Mouse (Mus musculus): ENCODE data around the gene Glmn. TPM values are rescaled to one million over a fixed set of nuclear protein-coding genes. Genes with fewer than 3 reads are reported as not detected.
A peak's percentile ranks its signal among the peaks of the same experiment; 100 is the strongest.

Gene Glmn
- total RNA-seq (2021): 10 to 100 TPM in 1 of 2 experiments, 1 to 10 TPM in 1; 6.9 to 11.3 TPM
- long read RNA-seq, experiment 1, partial matches to known transcripts: 6 of 12 reads
- long read RNA-seq, experiment 1, other reads (novel, unspliced or antisense): 4 of 12 reads
- long read RNA-seq, experiment 2, partial matches to known transcripts: 0 of 1 reads
- long read RNA-seq, experiment 2, other reads (novel, unspliced or antisense): 0 of 1 reads

- DNase-seq: peak; percentile 87 to 90
These were observed at the start of gene Glmn, which contains the start of gene Rpap2 for GRCm38 (mm10) chr5:107597301-107598077. TSS of gene Glmn (minus strand) at chr5:107597888. TSS of gene Rpap2 (plus strand) at chr5:107597373.

DNA sequence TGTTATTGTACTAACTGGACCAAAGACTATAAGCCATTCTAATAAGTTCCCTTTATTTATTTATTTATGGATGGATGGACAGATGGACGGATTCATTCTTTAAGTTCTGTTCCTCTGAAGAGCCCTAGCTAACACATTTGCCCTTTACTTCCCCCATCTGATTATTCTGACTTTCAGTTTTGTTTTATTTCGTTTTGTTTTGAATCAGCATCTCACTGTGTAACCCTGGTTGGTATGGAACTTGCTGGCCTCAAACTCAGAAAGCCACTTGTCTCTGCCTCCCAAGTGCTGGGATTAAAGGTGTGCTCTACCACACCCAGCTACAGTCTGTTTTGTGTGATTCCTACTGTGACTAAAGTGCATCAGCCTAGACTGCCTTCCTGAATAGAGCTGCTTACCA lies 48.2 kb upstream of the Glmn start:
- no peak for DNase-seq

- DNase-seq: no peak
These were observed 46.9 kb upstream of the Glmn start for GRCm38 (mm10) chr5:107644595-107644994.

GRCm38 (mm10) chr5:107638366-107638765 lies 40.7 kb upstream of the Glmn start:
- no peak for DNase-seq

GRCm38 (mm10) chr5:107637106-107637505 lies 39.4 kb upstream of the Glmn start:
- peak in 1 of 2 experiments; percentile 7 for DNase-seq

DNA sequence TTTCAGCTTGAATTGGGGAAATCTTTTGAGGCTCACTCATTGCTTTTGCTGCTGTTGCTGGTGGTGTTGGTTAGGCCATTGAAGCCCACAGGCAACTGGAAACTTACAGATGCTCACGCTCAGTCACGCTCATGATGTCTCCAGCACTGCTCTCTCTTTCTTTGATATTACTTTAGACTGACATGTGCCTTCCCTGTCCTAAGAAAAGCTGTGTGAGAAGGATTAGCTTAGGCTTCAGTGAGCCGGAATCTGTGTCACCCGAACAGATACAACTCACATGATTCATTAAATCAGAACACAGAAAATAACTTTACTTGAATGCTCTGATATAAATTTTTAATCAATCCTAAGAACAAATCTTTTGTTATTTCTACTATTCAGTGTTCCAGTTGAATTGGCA lies 36.0 kb upstream of the Glmn start:
- no peak for DNase-seq

GRCm38 (mm10) chr5:107621327-107621726 lies 23.6 kb upstream of the Glmn start:
- no peak for DNase-seq

DNA sequence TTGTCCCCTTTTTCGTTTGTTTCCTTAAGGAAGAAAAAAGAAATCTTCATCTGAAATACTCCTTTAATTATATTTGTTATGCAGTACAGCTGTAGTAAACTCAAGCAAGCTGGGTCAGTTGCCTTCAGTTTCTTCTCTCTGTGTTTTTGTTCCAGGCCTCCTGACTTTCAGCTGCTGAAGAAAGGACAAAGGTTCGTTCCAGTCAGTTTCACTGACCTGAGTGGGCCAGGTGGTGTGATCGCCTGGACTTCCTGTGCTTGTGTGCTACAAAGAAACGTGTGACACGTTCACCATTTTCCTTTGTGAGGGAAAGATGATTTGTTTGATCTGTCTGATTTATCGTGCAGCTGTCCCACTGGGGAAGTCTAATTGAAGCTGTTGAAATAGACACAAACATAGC lies 20.3 kb upstream of the Glmn start:
- DNase-seq: no peak

DNA sequence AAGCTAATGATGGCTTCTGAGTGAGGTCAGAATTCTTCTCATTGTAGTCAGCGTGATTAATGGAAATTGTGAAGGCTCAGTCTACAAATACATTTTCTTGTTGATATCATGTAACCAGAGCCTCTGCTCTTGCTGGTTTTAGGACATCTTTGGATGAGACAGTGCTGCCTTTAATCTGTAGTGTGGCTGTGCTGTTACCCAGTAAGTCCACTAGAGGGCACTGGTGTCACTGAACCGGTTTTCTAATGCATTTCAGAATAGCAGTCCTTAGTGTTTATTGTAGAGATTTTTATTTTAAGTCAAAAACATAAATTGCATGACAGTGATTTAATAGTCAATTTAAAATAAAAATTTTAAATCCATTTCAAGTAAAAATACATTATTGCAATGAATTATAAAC lies 13.5 kb upstream of the Glmn start:
- peak; percentile 53 for DNase-seq

- DNase-seq: no peak
These were observed 692 bp upstream of the Glmn start for GRCm38 (mm10) chr5:107598380-107598779.

DNA sequence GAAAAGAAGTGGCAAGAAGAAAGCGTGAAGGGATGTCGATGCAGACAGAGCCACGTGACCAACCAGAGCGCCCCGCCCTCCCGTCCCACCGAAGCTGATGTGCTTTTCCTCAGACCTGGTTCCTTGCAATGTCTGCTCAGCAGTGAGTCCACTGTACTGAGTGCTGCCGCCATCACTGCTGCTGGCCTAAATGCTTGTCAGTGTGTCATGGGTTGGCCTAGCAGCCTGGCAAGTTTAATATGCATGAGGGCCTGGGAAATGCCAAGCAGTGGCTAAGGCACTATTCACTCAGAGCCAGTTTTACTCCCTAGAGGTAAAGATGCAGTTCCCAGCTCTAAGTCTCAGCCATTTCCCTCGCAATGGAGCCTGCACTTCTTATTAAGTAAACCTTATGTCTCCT lies 28.5 kb downstream of the Glmn start:
- no peak for DNase-seq

DNA sequence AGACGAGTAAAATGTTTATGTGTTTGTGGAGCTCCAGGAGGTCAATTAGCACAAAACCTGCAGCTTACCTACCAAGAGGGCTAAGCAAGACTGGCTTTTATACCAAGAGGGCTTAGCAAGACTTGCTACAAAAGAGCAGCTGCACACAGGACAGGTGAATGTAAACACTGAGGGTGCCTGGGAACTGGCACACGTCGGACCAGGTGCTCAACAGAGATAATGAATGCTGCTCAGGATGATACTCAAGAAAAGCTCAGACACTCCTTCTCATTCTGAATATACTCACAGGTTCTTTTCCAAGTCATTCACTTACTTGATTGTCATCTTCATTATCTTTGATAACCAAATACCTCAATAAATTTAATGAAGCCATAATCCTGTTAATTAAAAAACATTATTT lies 40.7 kb downstream of the Glmn start:
- no peak for DNase-seq

GRCm38 (mm10) chr5:107554336-107554735 lies 43.4 kb downstream of the Glmn start:
- no peak for DNase-seq

DNA sequence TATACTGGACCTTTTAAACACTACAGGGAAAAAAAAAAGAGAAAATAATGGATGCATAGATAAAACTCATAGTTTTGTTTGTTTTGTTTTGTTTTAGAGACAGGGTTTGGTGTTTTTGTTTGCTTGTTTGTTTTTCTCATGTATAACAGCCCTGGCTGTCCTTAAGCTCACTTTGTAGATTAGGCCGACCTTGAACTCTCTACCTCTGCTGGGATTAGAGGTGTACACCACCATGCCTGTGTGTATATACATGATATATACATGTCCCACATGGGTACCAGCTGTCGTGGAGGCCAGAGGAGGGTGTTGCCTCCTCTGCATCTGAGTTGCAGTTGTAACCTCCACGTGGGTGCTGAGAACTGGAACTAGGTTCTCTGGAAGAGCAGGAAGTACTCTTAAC lies 49.2 kb downstream of the Glmn start:
- no peak for DNase-seq

GRCm38 (mm10) chr5:107547955-107548354 lies 49.7 kb downstream of the Glmn start:
- no peak for DNase-seq

DNA sequence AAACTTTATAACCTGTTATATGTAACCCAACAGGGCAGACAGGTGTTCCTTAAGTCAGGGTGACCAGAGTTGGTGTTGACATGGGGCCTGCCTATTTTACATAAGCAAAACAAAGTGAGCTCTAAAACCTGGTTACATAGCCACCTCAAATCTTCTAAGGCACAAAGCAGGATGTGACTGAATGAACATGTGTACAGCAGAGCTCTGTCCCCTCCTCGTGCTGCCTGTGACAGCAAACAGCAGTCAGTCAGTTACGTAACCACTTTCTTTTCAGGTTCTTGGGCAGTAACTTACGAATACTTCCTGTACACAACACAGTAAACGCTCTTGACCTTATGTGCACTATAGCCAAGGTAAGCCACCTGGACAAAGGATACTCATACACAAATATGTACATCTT lies 51.8 kb downstream of the Glmn start:
- DNase-seq: no peak

DNA sequence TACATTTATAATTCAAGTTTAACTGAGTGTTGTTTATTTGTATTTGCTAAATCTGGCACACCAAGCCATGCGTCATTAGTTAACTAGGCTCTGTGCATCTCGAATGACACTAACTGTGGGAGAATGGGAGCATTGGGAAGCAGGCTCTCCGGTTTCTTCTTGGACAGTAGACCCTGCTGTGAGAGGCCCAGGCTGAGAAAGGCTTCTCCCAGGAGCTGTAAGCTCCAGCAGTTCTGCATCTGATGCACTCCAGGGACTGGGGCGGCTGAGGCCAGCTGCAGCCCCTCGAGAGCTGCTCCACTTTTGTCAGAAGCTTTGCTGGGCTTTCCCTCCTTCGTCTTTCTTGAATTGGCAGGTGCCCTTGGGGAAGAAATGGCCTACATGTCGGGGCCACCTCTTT lies 56.0 kb downstream of the Glmn start:
- DNase-seq: no peak

DNA sequence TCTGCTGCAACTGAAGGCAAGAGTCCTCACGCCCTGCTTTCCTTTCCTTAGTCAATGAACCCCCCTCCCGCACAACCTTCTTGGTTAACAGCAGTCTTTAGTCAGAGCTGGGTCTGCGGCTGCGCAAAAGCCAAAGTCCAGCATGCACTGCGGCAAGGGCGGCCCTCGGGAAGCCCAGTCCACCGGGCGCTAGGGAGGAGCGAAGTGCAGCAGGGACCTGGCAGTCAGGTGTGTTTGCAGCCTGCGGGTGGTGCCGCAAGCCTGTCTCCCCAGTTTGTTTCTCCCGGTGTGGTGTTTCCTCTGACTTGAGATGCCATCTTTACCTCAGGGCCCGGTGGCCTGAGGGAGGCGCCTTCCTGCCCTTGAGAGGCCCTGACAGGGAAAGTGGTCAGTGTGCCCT lies 63.1 kb downstream of the Glmn start, which contains the start of gene 1700028K03Rik:
TSS of gene 1700028K03Rik (plus strand) at position 129 of the 400 bp plus-strand sequence.
- DNase-seq: no peak

DNA sequence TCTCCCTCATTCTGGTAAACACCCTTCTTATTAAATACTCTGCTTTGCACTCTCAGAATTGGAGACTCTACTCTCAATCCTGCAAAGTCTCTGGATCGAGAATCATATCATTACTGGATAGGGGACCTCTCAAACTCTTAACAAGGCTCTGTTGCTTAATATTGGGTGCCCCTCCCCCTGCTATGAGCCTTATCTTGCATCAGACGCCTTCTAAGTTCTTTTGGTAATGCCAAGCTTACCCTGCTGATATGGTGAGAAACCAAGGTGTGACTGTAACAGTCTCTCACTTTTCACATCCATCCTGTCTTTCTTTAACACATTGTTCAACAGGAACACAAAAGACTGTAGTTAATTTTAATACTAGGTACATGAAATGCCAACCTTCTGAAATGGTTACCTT lies 64.1 kb downstream of the Glmn start:
- no peak for DNase-seq

- DNase-seq: no peak
These were observed 68.8 kb downstream of the Glmn start for GRCm38 (mm10) chr5:107528856-107529255.

DNA sequence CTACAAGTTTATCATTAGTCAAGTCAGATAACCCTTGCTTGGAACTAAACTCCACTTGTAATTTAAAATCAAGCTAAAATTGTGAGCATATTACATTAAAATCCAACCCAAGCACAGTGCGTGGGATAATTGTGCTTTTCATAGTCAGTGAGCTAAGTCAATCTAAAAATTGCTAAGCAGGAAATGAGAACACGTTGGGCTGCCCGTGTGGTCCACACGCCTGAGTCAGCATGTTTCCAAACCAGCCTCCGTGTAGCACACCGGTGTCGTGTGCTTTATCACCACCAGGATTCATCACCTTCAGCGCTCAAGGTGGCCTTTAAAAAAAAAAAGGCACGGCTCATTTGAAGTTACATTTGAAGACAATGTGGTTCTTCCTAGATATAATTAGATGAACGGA lies 73.4 kb downstream of the Glmn start:
- DNase-seq: no peak

- peak in 1 of 2 experiments; percentile 8 for DNase-seq
These were observed 75.8 kb downstream of the Glmn start for GRCm38 (mm10) chr5:107521897-107522296.

DNA sequence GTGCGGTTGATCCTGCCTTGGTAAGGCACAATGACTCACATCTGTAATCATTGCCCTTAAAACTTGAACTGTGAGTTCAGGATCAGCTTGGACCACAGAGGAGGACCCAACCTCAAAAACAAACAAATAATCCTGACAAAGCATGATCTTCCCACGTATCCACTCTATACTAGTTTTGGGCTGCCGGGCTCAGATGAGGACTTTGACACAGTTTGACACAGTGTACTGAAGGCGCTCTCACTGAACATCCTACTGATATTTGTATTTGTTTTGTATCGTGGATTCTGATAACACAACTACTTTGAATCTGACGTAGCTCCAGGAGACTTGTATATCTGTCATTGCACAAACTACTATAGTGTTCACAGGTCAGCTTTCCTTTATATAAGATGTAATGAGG lies 76.3 kb downstream of the Glmn start:
- DNase-seq: no peak

GRCm38 (mm10) chr5:107518602-107519001 lies 79.1 kb downstream of the Glmn start:
- no peak for DNase-seq
